Mouse (Mus musculus): ENCODE data around the gene Hpca. TPM values are rescaled to one million over a fixed set of nuclear protein-coding genes. Genes with fewer than 3 reads are reported as not detected.

Gene Hpca
- polyA plus RNA-seq, 1 experiment from 2014 or later = 56.2 TPM

DNA sequence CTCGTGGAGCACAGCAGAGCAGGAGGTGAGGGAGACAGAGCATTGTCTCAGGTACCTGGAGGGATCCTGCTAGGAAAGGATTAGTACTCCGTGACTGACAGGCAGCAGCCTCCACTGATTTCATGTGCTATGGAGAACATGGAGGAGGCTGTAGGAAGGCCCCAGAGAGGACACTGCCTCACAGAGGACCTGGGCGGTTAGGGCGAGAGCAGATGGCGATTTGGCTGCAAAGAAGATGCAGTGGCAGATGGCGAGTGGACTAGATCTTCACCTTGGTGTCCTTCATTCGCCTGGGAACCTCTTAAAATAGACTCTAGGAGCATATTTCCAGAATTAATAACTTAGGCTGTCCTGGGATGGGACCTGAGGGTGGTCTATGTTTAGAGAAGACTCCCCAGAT is 40.8 kb downstream of the Hpca start:
- Histone ChIP-seq H3K4me3 (replicated peaks; ENCODE audit: low read length) (no peak overlapping the region), H3K4me1 (replicated peaks; ENCODE audit: control insufficient read depth, insufficient read depth, low read length) (no peaks in the 10 kb centered on the region), H3K27ac (no peak overlapping the region), H3K4me2 (replicated peaks) (no peak overlapping the region), H3K36me3 (replicated peaks; ENCODE audit: control insufficient read depth, insufficient read depth) (peaks cover 93% of the 10 kb centered on the region), H3K27me3 (ENCODE audit: control insufficient read depth, insufficient read depth, low read length) (no peaks in the 10 kb centered on the region), H3K9me3 (ENCODE audit: control insufficient read depth, low read length) (0 out of 2 replicates have a peak, but pooled peaks cover 5% of the 10 kb centered on the region), H3K9ac (no peak overlapping the region)
- DNase-seq (ENCODE audit: low spot score) (no peak), ATAC-seq (ENCODE audit: low FRiP score) (no peak)
- WGBS = 82% methylated on average over 7 of the region's 7 CpGs

DNA sequence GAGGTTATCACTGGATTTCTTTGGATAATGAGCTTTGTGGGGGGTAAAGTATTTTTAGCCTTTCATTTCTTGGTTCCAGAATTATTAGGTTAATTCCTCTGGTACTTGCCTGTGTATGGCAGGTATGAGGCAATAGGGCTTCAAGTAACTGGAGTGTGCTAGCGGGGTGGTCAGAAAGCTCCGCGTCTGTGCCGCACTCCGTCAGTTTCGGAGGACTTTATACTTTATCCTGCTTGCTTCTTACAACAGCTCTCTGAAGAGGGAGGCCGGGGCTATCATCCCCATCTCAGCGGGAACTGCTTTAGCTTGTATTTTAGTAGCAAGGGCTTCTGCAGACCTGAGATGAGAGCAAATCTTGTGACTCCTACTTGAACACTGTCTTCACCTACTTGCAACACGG is 42.7 kb downstream of the Hpca start:
- no peaks in the 10 kb centered on the region for H3K4me1 ChIP-seq (replicated peaks; ENCODE audit: control insufficient read depth, insufficient read depth, low read length)
- H3K27me3 ChIP-seq (ENCODE audit: control insufficient read depth, insufficient read depth, low read length) = no peaks in the 10 kb centered on the region
- no peak overlapping the region for H3K9ac ChIP-seq
- H3K27ac ChIP-seq = no peak overlapping the region
- 96% methylated on average over 9 of the region's 9 CpGs for WGBS
- no peak overlapping the region for H3K4me2 ChIP-seq (replicated peaks)
- ATAC-seq (ENCODE audit: low FRiP score) (no peak), DNase-seq (ENCODE audit: low spot score) (no peak)
- no peak overlapping the region for H3K4me3 ChIP-seq (replicated peaks; ENCODE audit: low read length)
- H3K9me3 ChIP-seq (ENCODE audit: control insufficient read depth, low read length) = 0 out of 2 replicates have a peak, but pooled peaks cover 5% of the 10 kb centered on the region
- H3K36me3 ChIP-seq (replicated peaks; ENCODE audit: control insufficient read depth, insufficient read depth) = peaks cover 96% of the 10 kb centered on the region

DNA sequence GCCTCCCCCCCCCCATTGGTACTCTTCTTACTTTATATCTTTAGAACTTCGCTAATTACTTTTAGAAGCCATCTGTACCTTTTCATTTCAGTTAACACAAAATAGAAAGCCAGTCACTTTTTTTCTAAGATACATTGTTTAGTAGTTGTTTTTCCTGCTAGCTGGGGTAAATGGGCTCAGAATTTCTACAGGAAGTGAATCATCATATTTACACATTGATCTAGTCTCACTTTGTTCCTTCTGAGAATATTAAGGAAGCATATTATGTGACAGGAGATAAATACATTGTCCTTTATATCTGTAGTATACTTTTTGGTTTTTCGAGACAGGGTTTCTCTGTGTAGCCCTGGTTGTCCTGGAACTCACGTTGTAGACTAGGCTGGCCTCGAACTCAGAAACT is 53.0 kb downstream of the Hpca start:
- DNase-seq (ENCODE audit: low spot score) (no peak), ATAC-seq (ENCODE audit: low FRiP score) (no peak)
- Histone ChIP-seq H3K36me3 (replicated peaks; ENCODE audit: control insufficient read depth, insufficient read depth) (peaks cover 16% of the 10 kb centered on the region), H3K4me3 (replicated peaks; ENCODE audit: low read length) (no peak overlapping the region), H3K27ac (no peak overlapping the region), H3K4me1 (replicated peaks; ENCODE audit: control insufficient read depth, insufficient read depth, low read length) (no peaks in the 10 kb centered on the region), H3K9me3 (ENCODE audit: control insufficient read depth, low read length) (no peaks in the 10 kb centered on the region), H3K4me2 (replicated peaks) (no peak overlapping the region), H3K9ac (no peak overlapping the region), H3K27me3 (ENCODE audit: control insufficient read depth, insufficient read depth, low read length) (no peaks in the 10 kb centered on the region)
- 98% methylated on average over 4 of the region's 4 CpGs for WGBS

- ATAC-seq (ENCODE audit: low FRiP score) (no peak), DNase-seq (ENCODE audit: low spot score) (no peak)
- 89% methylated on average over 5 of the region's 5 CpGs for WGBS
- no peak overlapping the region for H3K4me2 ChIP-seq (replicated peaks)
- H3K4me3 ChIP-seq (replicated peaks; ENCODE audit: low read length) = no peak overlapping the region
- H3K9ac ChIP-seq = no peak overlapping the region
- peaks cover 6% of the 10 kb centered on the region; the same call in 1 of the 2 replicates for H3K36me3 ChIP-seq (replicated peaks; ENCODE audit: control insufficient read depth, insufficient read depth)
- H3K9me3 ChIP-seq (ENCODE audit: control insufficient read depth, low read length) = no peaks in the 10 kb centered on the region
- H3K27me3 ChIP-seq (ENCODE audit: control insufficient read depth, insufficient read depth, low read length) = no peaks in the 10 kb centered on the region
- no peaks in the 10 kb centered on the region for H3K4me1 ChIP-seq (replicated peaks; ENCODE audit: control insufficient read depth, insufficient read depth, low read length)
- no peak overlapping the region for H3K27ac ChIP-seq
Observed at GRCm38 (mm10) chr4:129067638-129068415, 54.0 kb downstream of the Hpca start.

DNA sequence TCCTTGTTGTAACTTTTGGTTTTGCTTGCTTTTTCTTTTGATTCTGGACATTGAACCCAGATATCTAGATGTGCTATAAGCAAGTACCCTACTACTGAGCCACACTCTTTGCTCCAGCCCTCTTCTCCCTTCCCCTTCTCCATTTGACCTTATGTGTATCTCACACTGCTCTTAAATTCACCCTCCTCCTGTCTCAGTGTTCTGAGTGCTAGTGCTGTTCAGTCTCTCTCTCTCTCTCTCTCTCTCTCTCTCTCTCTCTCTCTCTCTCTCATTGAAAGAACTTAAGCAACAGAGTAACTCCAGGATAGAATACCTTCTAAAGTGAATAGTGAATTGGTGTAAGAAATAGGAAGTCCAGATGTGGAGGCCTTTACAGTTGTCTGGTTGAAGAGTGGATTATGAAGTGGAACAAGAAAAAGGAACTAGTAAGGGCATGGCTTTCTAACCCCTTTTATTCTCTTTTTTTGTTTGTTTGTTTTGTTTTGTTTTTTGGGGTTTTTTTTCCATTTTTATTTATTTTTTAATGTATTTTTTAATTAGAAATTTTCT is 56.1 kb downstream of the Hpca start:
- no peak overlapping the region for H3K4me3 ChIP-seq (replicated peaks; ENCODE audit: low read length)
- DNase-seq (ENCODE audit: low spot score) = no peak
- H3K9ac ChIP-seq = no peak overlapping the region
- H3K4me1 ChIP-seq (replicated peaks; ENCODE audit: control insufficient read depth, insufficient read depth, low read length) = peaks cover 9% of the 10 kb centered on the region; the same call in 1 of the 2 replicates
- no peaks in the 10 kb centered on the region for H3K9me3 ChIP-seq (ENCODE audit: control insufficient read depth, low read length)
- H3K27ac ChIP-seq = no peak overlapping the region
- no peaks in the 10 kb centered on the region for H3K36me3 ChIP-seq (replicated peaks; ENCODE audit: control insufficient read depth, insufficient read depth)
- H3K4me2 ChIP-seq (replicated peaks) = no peak overlapping the region
- ATAC-seq (ENCODE audit: low FRiP score) = no peak
- H3K27me3 ChIP-seq (ENCODE audit: control insufficient read depth, insufficient read depth, low read length) = no peaks in the 10 kb centered on the region

DNA sequence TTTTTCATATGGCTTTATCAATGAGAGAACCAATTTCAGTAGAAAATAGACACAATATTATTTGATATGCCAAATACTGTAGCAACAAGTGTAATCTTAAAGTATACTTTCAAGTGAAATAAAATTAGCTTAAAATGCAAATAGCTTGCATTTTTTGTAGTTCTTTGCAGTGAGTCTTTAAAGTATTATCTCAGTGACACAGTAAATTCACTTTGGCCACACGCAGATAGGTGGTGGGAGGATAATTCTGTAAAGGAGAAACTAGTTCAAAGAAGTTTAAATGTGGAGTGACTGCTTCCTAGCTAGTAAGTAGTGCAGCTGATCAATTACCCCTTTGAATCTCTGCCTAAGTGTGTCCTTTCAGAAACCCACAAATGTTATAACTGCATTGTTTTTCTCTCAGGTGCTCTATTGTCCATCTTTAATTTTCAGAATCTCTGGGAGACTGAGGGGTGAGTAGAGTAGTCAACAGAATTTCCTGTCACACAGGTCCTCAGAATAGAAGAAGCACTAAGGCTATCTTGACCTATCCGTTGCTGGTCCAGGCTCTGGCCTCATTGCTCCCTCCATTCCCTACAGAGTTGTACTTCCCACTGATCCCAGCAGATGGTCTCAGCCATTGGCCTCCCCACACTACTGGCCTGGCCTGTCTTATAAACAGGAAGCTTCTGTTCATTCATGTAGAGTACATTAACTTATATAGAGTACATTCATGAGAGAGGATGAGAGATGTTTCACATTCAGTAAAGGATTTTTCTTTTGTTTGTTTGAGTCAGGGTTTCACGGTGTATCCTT is 59.4 kb downstream of the Hpca start:
- Histone ChIP-seq H3K4me2 (replicated peaks) (no peak overlapping the region), H3K36me3 (replicated peaks; ENCODE audit: control insufficient read depth, insufficient read depth) (no peaks in the 10 kb centered on the region), H3K27ac (no peak overlapping the region), H3K9me3 (ENCODE audit: control insufficient read depth, low read length) (no peaks in the 10 kb centered on the region), H3K27me3 (ENCODE audit: control insufficient read depth, insufficient read depth, low read length) (no peaks in the 10 kb centered on the region), H3K4me1 (replicated peaks; ENCODE audit: control insufficient read depth, insufficient read depth, low read length) (peaks cover 25% of the 10 kb centered on the region), H3K9ac (no peak overlapping the region), H3K4me3 (replicated peaks; ENCODE audit: low read length) (no peak overlapping the region)
- ATAC-seq (ENCODE audit: low FRiP score) = no peak
- 86% methylated on average over 3 of the region's 3 CpGs for WGBS
- no peak for DNase-seq (ENCODE audit: low spot score)

Other genes starting within 250 kb of the Hpca start
- gene Trim62, start 238.5 kb downstream of the Hpca start, polyA plus RNA-seq (2014; fragmentation: Nextera tagmentation; extraction: Ambion mirVana) = 31.9 and 35.5 TPM in 2 replicates
- 14.6 and 20.1 TPM in 2 replicates for gene Azin2, start 159.6 kb downstream of the Hpca start, polyA plus RNA-seq (2014; fragmentation: Nextera tagmentation; extraction: Ambion mirVana)
- gene Ak2, start 130.1 kb downstream of the Hpca start, polyA plus RNA-seq (2014; fragmentation: Nextera tagmentation; extraction: Ambion mirVana) = 60.4 and 64.4 TPM in 2 replicates
- 35.5 and 41.1 TPM in 2 replicates for gene Rnf19b, start 63.8 kb downstream of the Hpca start, polyA plus RNA-seq (2014; fragmentation: Nextera tagmentation; extraction: Ambion mirVana)
- 0.33 TPM in 1 of 2 replicates, not detected in the other for gene Tmem54, start 16.5 kb downstream of the Hpca start, polyA plus RNA-seq (2014; fragmentation: Nextera tagmentation; extraction: Ambion mirVana)
- 14.5 and 15.4 TPM in 2 replicates for gene Fndc5, start 15.0 kb upstream of the Hpca start, polyA plus RNA-seq (2014; fragmentation: Nextera tagmentation; extraction: Ambion mirVana)
- 17.3 and 19.3 TPM in 2 replicates for gene S100pbp, start 67.7 kb upstream of the Hpca start, polyA plus RNA-seq (2014; fragmentation: Nextera tagmentation; extraction: Ambion mirVana)
- gene Yars, start 67.7 kb upstream of the Hpca start, polyA plus RNA-seq (2014; fragmentation: Nextera tagmentation; extraction: Ambion mirVana) = 111 and 118 TPM in 2 replicates
- 5.8 and 7.0 TPM in 2 replicates for gene C77080, start 139.4 kb upstream of the Hpca start, polyA plus RNA-seq (2014; fragmentation: Nextera tagmentation; extraction: Ambion mirVana)
- 1.2 and 2.2 TPM in 2 replicates for gene Sync, start 165.6 kb upstream of the Hpca start, polyA plus RNA-seq (2014; fragmentation: Nextera tagmentation; extraction: Ambion mirVana)
- gene Rbbp4, start 213.3 kb upstream of the Hpca start, polyA plus RNA-seq (2014; fragmentation: Nextera tagmentation; extraction: Ambion mirVana) = 251 and 261 TPM in 2 replicates
- gene Zbtb8os, start 213.7 kb upstream of the Hpca start, polyA plus RNA-seq (2014; fragmentation: Nextera tagmentation; extraction: Ambion mirVana) = 17.7 and 23.7 TPM in 2 replicates